Mouse (Mus musculus) gastrocnemius, postnatal 14 days (tissue): ENCODE data around the gene Acsf3. TPM values are rescaled to one million over a fixed set of nuclear protein-coding genes. Genes with fewer than 3 reads are reported as not detected.

Experiments used
- DNase-seq: peaks from one replicate; pipeline ENCODE4 v3.0.0; 2021; ENCODE audit warnings: mixed read lengths
- intact Hi-C: fragments of 180-260 bp; cut with DNase I; formaldehyde crosslinking; loops from one replicate; pipeline ENCODE4 v1.15.1; 2025; ENCODE audit warnings: low total_unique reads
- long read RNA-seq, 2 experiments: library from polyadenylated mRNA; stranded (forward); transcript quantifications; one replicate each; pipeline ENCODE4 v2.0.0; 2021
- total RNA-seq, 2 experiments: library from RNA; stranded (reverse); gene quantifications; 2 replicates each; pipeline ENCODE4 v1.2.3; 2021

The Acsf3 gene
- total RNA-seq = 10 to 100 TPM; 13.4 to 16.2 TPM
- long read RNA-seq, experiment 1, transcript Acsf3-203 (10 exons, 2,171 nt) = major isoform, 6 of 9 reads
- long read RNA-seq, experiment 1, partial matches to known transcripts = 0 of 9 reads
- long read RNA-seq, experiment 1, other reads (novel, unspliced or antisense) = 1 of 9 reads
- long read RNA-seq, experiment 2, transcript Acsf3-203 (10 exons, 2,171 nt) = major isoform, 5 of 9 reads
- long read RNA-seq, experiment 2, partial matches to known transcripts = 2 of 9 reads
- long read RNA-seq, experiment 2, other reads (novel, unspliced or antisense) = 1 of 9 reads

- DNase-seq = peak; percentile 51
- intact Hi-C loops = no loop called here
Measured at GRCm38 (mm10) chr8:122775285-122776155, at the start of gene Acsf3. Gene Acsf3, plus strand, starts transcription at chr8:122775486.

- intact Hi-C loops = no loop called here
Measured at GRCm38 (mm10) chr8:122726789-122727188, 48.5 kb upstream of the Acsf3 start.

GRCm38 (mm10) chr8:122727412-122727811 lies 47.9 kb upstream of the Acsf3 start:
- intact Hi-C loops = no loop called here
- no peak for DNase-seq

More at GRCm38 (mm10) chr8:122726789-122727188, 48.5 kb upstream of the Acsf3 start:
- DNase-seq = no peak

- intact Hi-C loops = no loop called here
- DNase-seq = no peak
Measured at GRCm38 (mm10) chr8:122728630-122729029, 46.7 kb upstream of the Acsf3 start.

GRCm38 (mm10) chr8:122735110-122735509 lies 40.2 kb upstream of the Acsf3 start:
- no peak for DNase-seq
- intact Hi-C loops = no loop called here

GRCm38 (mm10) chr8:122735542-122736473 lies 39.5 kb upstream of the Acsf3 start:
- no peak for DNase-seq
- intact Hi-C loops = no loop called here

- DNase-seq = no peak
- intact Hi-C loops = no loop called here
Measured at GRCm38 (mm10) chr8:122736623-122737022, 38.7 kb upstream of the Acsf3 start.

- no peak for DNase-seq
- intact Hi-C loops = no loop called here
Measured at GRCm38 (mm10) chr8:122737071-122737470, 38.2 kb upstream of the Acsf3 start.

- intact Hi-C loops = no loop called here
- DNase-seq = no peak
Measured at GRCm38 (mm10) chr8:122737886-122738285, 37.4 kb upstream of the Acsf3 start.

GRCm38 (mm10) chr8:122739102-122739725 lies 36.1 kb upstream of the Acsf3 start:
- intact Hi-C loops = no loop called here
- no peak for DNase-seq

- intact Hi-C loops = no loop called here
- no peak for DNase-seq
Measured at GRCm38 (mm10) chr8:122742471-122742870, 32.8 kb upstream of the Acsf3 start.

- intact Hi-C loops = no loop called here
Measured at GRCm38 (mm10) chr8:122745022-122745749, 30.1 kb upstream of the Acsf3 start.

GRCm38 (mm10) chr8:122745750-122746275 lies 29.5 kb upstream of the Acsf3 start:
- no peak for DNase-seq
- intact Hi-C loops = no loop called here

More at GRCm38 (mm10) chr8:122745022-122745749, 30.1 kb upstream of the Acsf3 start:
- no peak for DNase-seq

- intact Hi-C loops = no loop called here
- no peak for DNase-seq
Measured at GRCm38 (mm10) chr8:122746439-122746838, 28.8 kb upstream of the Acsf3 start.

GRCm38 (mm10) chr8:122747825-122748224 lies 27.5 kb upstream of the Acsf3 start:
- no peak for DNase-seq
- intact Hi-C loops = no loop called here

GRCm38 (mm10) chr8:122749333-122749958 lies 25.8 kb upstream of the Acsf3 start:
- no peak for DNase-seq
- intact Hi-C loops = no loop called here

- intact Hi-C loops = no loop called here
- DNase-seq = no peak
Measured at GRCm38 (mm10) chr8:122751342-122751741, 23.9 kb upstream of the Acsf3 start.
